Mouse (Mus musculus) ES-E14 (cell line): ENCODE results near the gene Fancg.

Experiments
- CHD2 ChIP-seq: IDR thresholded peaks from 2 replicates; pipeline ENCODE4 v1.6.1; 2014; ENCODE audit warnings: mild to moderate bottlenecking, low read depth, low read length, inconsistent platforms
- MAFK ChIP-seq: IDR thresholded peaks from 2 replicates; pipeline ENCODE4 v1.6.1; 2014; ENCODE audit warnings: mild to moderate bottlenecking, low read depth, low read length, inconsistent platforms; ENCODE audit not compliant: insufficient read depth
- ZC3H11A ChIP-seq: IDR thresholded peaks from 2 replicates; pipeline ENCODE4 v1.6.1; 2012; ENCODE audit warnings: low read depth, mild to moderate bottlenecking, inconsistent platforms, low read length, borderline replicate concordance
- ZNF384 ChIP-seq: IDR thresholded peaks from 2 replicates; pipeline ENCODE4 v1.6.1; 2012; ENCODE audit warnings: low read depth, low read length, inconsistent platforms

DNA sequence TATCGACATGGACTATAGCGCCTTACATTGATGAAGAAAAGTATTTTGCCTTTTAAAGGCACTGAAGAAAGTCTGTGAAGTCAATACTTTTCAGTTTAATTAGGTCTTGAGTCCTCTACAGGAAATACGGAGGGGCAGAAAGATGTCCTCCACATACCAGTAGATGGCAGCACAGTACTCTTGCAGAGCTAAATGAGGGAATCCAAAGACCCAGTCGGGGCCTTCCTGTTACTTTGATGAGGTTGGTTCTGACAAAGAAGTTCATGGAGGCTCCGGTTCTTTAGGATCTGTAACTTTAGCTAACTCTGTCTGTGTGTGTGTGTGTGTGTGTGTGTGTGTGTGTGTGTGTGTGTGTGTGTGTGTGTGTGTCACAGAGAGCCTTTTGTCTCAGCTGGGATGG is 36.9 kb upstream of the Fancg start:
- 0 out of 2 replicates have a peak, but pooled peaks have one; percentile 8 for TF ChIP-seq ZC3H11A
- no peak for TF ChIP-seq MAFK
- no peak for TF ChIP-seq ZNF384
- no peak for TF ChIP-seq CHD2
